Mouse (Mus musculus) kidney, postnatal 4 days (tissue): ENCODE data around the gene Mad1l1.

Experiments
- DNase-seq, 2 experiments: peaks; one replicate each; pipeline ENCODE4 v3.0.0; 2021; ENCODE audit warnings: mixed read lengths in 2 of 2

Mad1l1 gene

GRCm38 (mm10) chr5:139985073-139985746 lies 336.1 kb downstream of the Mad1l1 start:
- no peak for DNase-seq

GRCm38 (mm10) chr5:139981976-139982375 lies 339.4 kb downstream of the Mad1l1 start:
- DNase-seq = no peak

- no peak for DNase-seq
These were observed 342.0 kb downstream of the Mad1l1 start for GRCm38 (mm10) chr5:139979371-139979770.

DNA sequence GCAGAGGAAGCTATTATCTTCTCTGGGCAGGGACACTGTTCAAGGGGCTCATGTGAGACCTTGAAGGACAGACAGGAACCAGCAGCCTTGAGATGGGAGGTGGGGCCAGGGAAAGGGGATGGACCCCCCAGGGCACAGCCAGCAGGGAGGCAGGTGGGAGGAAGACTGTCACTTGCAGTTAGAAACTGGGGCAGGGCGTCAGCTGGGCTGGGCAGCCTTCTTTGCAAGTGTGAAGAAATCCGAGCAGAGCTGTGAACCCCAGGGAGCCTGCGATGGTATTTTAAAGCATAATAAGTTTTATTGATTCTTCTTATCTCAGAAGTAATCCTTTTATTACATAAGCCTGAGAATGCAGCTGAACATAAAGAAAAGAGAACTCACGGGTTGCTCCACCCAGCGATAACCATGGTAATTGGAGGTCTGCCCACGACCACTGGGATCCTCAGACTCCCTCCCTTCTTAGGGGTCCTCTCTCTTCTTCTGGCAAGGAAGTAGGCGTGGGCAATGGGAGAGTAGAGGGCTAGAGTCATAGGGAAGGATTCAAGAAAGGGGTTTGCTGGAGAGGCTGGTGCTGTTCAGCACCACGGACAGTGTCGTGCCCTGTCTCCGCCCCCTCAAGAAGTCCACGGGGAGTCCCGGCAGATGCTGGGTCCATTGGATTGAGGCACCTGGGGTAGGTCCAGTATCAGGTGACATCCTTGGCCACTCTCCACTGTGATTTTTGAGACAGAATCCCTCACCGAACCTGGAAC lies 342.7 kb downstream of the Mad1l1 start:
- peak; percentile 70 to 71 for DNase-seq

- no peak for DNase-seq
These were observed 343.9 kb downstream of the Mad1l1 start for GRCm38 (mm10) chr5:139977476-139977875.

DNA sequence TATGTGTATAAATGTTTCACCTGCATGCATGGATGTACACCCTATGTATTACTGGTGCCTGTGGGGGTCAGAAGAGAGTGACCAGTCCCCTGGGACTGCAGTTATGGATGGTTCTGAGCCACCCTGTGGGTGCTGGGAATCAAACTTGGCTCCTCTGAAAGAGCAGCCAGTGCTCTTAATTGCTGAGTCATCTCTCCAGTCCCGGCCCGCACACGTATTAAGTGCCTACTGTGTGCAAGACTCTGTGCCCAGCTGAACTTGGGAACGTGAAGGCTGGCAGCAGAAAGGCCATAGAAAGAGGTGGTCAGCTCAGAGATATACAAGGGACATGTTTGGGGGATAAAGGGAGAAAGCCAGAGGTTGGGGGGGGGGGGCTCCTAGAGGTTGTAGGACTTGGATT lies 344.8 kb downstream of the Mad1l1 start:
- no peak for DNase-seq

GRCm38 (mm10) chr5:139970186-139970631 lies 351.1 kb downstream of the Mad1l1 start:
- DNase-seq = peak; percentile 63 to 74

DNA sequence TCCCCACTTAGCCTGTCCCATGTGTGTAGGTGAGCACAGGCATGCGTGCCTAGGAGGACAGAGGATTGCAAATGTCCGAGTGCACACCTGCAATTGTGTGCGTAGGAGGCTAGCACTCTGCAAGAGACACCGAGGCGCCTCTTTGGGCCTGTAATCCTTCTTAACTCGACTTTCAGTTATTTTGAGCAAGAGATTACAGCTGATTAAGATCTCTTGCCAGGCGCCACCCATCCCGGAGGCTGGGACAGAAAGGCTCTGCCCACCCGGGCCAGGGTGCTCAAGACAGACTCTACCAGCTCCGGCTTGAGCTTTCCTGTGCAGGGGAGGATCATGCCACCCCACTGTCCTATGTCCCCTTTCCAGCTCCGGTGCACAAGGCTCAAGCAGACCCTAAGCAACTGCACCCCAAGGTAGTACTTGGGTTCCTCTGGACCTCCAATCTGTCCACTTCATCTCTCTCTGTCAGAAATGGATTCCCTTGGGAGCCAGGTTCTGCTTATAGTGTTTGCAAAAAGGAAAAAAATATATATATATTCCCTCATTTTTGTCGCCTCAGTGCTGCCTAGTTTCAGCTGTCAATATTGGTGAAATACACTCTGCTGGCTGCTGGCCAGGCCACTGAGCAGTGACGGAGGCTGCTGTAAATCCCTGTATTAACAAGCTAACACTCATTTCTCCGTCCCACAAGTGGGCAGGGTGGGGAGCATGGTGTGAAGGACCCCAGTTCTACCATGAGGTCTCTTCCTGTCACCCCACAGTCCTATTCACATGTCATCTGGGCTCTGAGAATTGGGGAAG lies 352.0 kb downstream of the Mad1l1 start:
- DNase-seq = peak; percentile 39 to 55

DNA sequence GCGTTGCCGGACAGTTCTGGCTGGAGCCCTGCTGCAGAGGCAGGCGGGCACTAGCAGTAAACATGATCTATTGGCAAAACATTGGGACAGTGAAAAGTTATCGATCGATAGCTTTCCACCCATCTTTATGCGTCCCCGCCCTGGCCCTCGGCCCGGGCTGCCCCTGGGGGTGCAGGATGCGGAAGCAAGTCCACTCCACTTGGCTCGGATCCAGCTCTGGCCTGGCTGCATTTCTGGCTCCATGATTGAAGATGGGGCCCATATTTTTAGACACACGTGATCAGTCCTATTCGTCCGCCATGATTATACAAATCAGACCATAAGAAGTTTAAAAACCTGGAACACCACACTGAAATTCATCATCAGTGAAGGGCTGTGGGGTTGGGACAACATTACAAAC lies 355.8 kb downstream of the Mad1l1 start:
- no peak for DNase-seq

- DNase-seq = peak in 1 of 2 experiments; percentile 28
These were observed 357.0 kb downstream of the Mad1l1 start for GRCm38 (mm10) chr5:139964391-139964790.

DNA sequence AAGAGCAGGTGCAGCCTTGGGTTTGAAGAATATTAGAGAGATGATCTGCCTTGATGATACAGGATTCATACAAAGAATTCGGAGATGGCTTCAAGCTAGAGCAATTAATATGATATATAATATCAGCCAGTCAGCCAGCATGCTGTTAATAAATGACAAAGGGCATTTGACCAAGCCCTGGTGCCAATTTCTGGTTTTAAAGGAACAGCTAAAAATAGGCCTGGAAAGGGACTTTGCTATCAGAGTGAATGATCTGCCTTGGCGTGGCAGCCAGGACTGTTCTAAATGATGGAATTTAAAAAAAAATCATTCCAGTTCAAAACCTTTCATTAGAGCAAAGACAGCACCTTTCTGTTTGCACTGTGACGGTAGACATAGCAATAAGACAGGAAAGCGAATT lies 361.6 kb downstream of the Mad1l1 start:
- DNase-seq = no peak
